In the genomic region with DNA sequence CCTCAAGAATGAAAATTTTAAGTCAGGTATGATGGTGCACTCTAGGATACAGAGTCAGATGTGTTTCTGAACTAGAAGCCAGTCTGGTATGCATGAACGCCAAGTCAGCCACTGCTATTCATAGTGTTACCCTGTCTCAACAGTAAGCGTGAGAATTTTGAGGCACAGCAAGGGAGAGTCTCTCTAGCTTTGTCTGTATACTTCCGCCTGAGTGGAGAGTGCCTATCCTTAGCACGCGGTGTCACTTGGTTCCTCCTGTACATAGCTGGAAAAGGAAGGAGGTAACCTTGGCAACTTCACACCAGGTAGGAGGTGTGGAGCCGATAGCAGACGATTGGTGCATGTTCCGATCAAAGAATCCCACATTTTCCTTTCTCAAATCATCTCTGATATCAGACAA, we compare ENCODE assay signal across 19 mouse cellular contexts.
A peak's percentile ranks its signal among the peaks of the same experiment; 100 is the strongest.
DNase-seq lines count a peak whose midpoint lies in the region.
"Had no signal": no experiment of that assay in that cellular context is flagged by ENCODE, and none has a peak within 500 bp of the region (broad histone marks: within the 10 kb centered on the region; RNA-seq: fewer than 3 reads in every experiment).

No protein-coding gene starts in this region.

- DNase-seq in layer of hippocampus, adult 9-11 months, result peak; percentile 3
- no peak for DNase-seq in layer of hippocampus, postnatal 10 days (ENCODE audit: low spot score in 2 of 2)
- peak; percentile 46 for DNase-seq in right cerebral cortex, adult 18-20 months
- DNase-seq in right cerebral cortex, postnatal 14 days, result no peak
- DNase-seq in ZHBTc4 (ENCODE audit: low read depth, low spot score), result peak; percentile 2
- DNase-seq in gastrocnemius, postnatal 10 days, result no peak
- DNase-seq: adrenal gland, postnatal 10 days; B cell, adult 2 months; cerebellum, adult 11 months; cerebellum, adult 9-10 months; cerebellum, postnatal 36 days; gastrocnemius, adult 2 months; heart, adult 2 months; heart, postnatal 4 days; kidney, adult 8-10 months; kidney, postnatal 4 days; liver, postnatal 0 days; lung, postnatal 4 days; spleen, adult 18-20 months had no signal

Comparison
In these comparisons a context has a peak if more than half of its experiments do, and no peak if none do; other contexts are left out.
1. DNase-seq: peak in layer of hippocampus, adult 9-11 months (single experiment), right cerebral cortex, adult 18-20 months (single experiment) and ZHBTc4 (single experiment); none in layer of hippocampus, postnatal 10 days (0 of 2), right cerebral cortex, postnatal 14 days (single experiment) and gastrocnemius, postnatal 10 days (single experiment).